Mouse (Mus musculus) kidney, postnatal 25 days (tissue): ENCODE measurements around the gene Fam193a.
A peak's percentile ranks its signal among the peaks of the same experiment; 100 is the strongest.

Source experiments
- DNase-seq, 2 experiments: peaks; one replicate each; pipeline ENCODE4 v3.0.0; 2021; ENCODE audit warnings: mixed read lengths in 2 of 2

Fam193a gene

GRCm38 (mm10) chr5:34385616-34386015, 15.9 kb downstream of the Fam193a start:
- no peak for DNase-seq

- no peak for DNase-seq
Observed at GRCm38 (mm10) chr5:34386744-34387143, 17.0 kb downstream of the Fam193a start.

- DNase-seq: no peak
Observed at GRCm38 (mm10) chr5:34393251-34393650, 23.5 kb downstream of the Fam193a start.

GRCm38 (mm10) chr5:34395347-34395746, 25.6 kb downstream of the Fam193a start:
- no peak for DNase-seq

- DNase-seq: no peak
Observed at GRCm38 (mm10) chr5:34395850-34396540, 26.3 kb downstream of the Fam193a start.

- no peak for DNase-seq
Observed at GRCm38 (mm10) chr5:34397866-34398265, 28.1 kb downstream of the Fam193a start.

GRCm38 (mm10) chr5:34398326-34398725, 28.6 kb downstream of the Fam193a start:
- no peak for DNase-seq

- DNase-seq: no peak
Observed at GRCm38 (mm10) chr5:34407366-34407918, 37.7 kb downstream of the Fam193a start.

GRCm38 (mm10) chr5:34409002-34409401, 39.3 kb downstream of the Fam193a start:
- DNase-seq: no peak

GRCm38 (mm10) chr5:34410819-34411218, 41.1 kb downstream of the Fam193a start:
- peak in 1 of 2 experiments; percentile 38 for DNase-seq

GRCm38 (mm10) chr5:34413921-34414320, 44.2 kb downstream of the Fam193a start:
- DNase-seq: no peak

GRCm38 (mm10) chr5:34417251-34418008, 47.7 kb downstream of the Fam193a start:
- DNase-seq: no peak

- no peak for DNase-seq
Observed at GRCm38 (mm10) chr5:34419188-34419587, 49.5 kb downstream of the Fam193a start.

GRCm38 (mm10) chr5:34430776-34431175, 61.0 kb downstream of the Fam193a start:
- no peak for DNase-seq

- DNase-seq: no peak
Observed at GRCm38 (mm10) chr5:34433786-34434185, 64.1 kb downstream of the Fam193a start.

- DNase-seq: no peak
Observed at GRCm38 (mm10) chr5:34434241-34434640, 64.5 kb downstream of the Fam193a start.

GRCm38 (mm10) chr5:34438052-34438451, 68.3 kb downstream of the Fam193a start:
- DNase-seq: no peak

GRCm38 (mm10) chr5:34438659-34439058, 68.9 kb downstream of the Fam193a start:
- no peak for DNase-seq

GRCm38 (mm10) chr5:34439768-34440167, 70.0 kb downstream of the Fam193a start:
- no peak for DNase-seq

- no peak for DNase-seq
Observed at GRCm38 (mm10) chr5:34441797-34442196, 72.1 kb downstream of the Fam193a start.

- DNase-seq: no peak
Observed at GRCm38 (mm10) chr5:34446207-34446606, 76.5 kb downstream of the Fam193a start.

GRCm38 (mm10) chr5:34458994-34459393, 89.3 kb downstream of the Fam193a start:
- DNase-seq: no peak

- no peak for DNase-seq
Observed at GRCm38 (mm10) chr5:34461294-34461693, 91.6 kb downstream of the Fam193a start.

GRCm38 (mm10) chr5:34461841-34462240, 92.1 kb downstream of the Fam193a start:
- no peak for DNase-seq
